Mouse (Mus musculus) heart, postnatal 0 days (tissue): ENCODE measurements around the gene Avpi1.

Experiments used
- CTCF ChIP-seq: IDR thresholded peaks from 2 replicates; pipeline ENCODE4 v1.5.1; 2016; ENCODE audit warnings: antibody characterized with exemption, control low read depth, low read depth
- EP300 ChIP-seq: IDR thresholded peaks from 2 replicates; pipeline ENCODE4 v1.6.1; 2016; ENCODE audit warnings: antibody characterized with exemption, low read depth

GRCm38 (mm10) chr19:42166130-42166529, 37.3 kb upstream of the Avpi1 start:
- TF ChIP-seq CTCF (peak; percentile 93), EP300 (no peak)
